Mouse (Mus musculus) small intestine, adult 2 months (tissue): ENCODE results near the gene Trim47.

ENCODE experiments used
- CTCF ChIP-seq: fragments of 200-500 bp; IDR thresholded peaks from 2 replicates; pipeline ENCODE4 v1.5.1; 2012; ENCODE audit warnings: low read depth, mild to moderate bottlenecking, control low read depth, inconsistent platforms, low read length, moderate library complexity, mixed read lengths; ENCODE audit not compliant: insufficient replicate concordance, insufficient read length; ENCODE audit errors: extremely low read depth
- POLR2A ChIP-seq: fragments of 200-500 bp; IDR thresholded peaks from 2 replicates; pipeline ENCODE4 v1.6.1; 2012; ENCODE audit warnings: low read depth, mild to moderate bottlenecking, control low read depth, inconsistent platforms, low read length, moderate library complexity

- no peak for TF ChIP-seq CTCF
- no peak for TF ChIP-seq POLR2A
Observed at GRCm38 (mm10) chr11:116150960-116151359, 23.9 kb upstream of the Trim47 start.
